In the genomic region with DNA sequence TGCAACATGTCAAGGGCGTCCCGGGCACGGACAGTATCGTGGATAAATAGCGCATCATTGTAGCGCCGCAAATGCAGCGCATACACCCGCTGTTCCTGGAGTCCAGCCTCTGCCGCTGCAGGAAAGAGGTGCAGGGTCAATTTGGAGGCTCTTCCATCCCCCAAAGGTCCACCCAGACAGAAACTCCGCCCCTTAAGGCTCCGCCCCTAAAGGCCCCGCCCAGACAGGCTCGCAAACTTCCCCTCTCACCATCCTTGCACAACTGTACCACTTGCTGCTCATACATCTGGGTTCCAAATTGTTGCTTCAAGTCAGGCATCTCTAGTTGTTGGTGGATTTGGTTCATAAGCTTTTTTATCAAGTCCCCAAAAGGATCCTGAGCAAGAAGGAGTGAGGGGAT, we compare ENCODE assay signal across 8 mouse cellular contexts. TPM values are rescaled to one million over a fixed set of nuclear protein-coding genes. Genes with fewer than 3 reads are reported as not detected.
DNase-seq lines count a peak whose midpoint lies in the region; ATAC-seq and TF ChIP-seq lines count a peak whose summit lies in the region.

No protein-coding gene starts in this region.

- H3K27ac ChIP-seq in hindbrain, embryonic 14.5 days: no peak overlapping the region
- no peak overlapping the region for H3K27ac ChIP-seq in liver, adult 2 months (replicated peaks; ENCODE audit: insufficient read depth, low read depth, low read length)
- H3K27ac ChIP-seq in midbrain, embryonic 16.5 days (ENCODE audit: low read length): no peak overlapping the region

- DNase-seq in urinary bladder, postnatal 25 days (ENCODE audit: low spot score): peak; percentile 50
- DNase-seq in urinary bladder, postnatal 10 days (ENCODE audit: low spot score): no peak
- peak; percentile 78 for DNase-seq in gastrocnemius, adult 18-20 months (ENCODE audit: low spot score)
- DNase-seq in hindbrain, embryonic 14.5 days (ENCODE audit: low spot score): no peak
- DNase-seq in liver, adult 2 months (ENCODE audit: extremely low read depth, low read depth, low spot score): peak; percentile 66
- DNase-seq in right cerebral cortex, postnatal 4 days: no peak
- DNase-seq in layer of hippocampus, postnatal 14 days (ENCODE audit: low spot score in 2 of 2): no peak

- peaks cover 20% of the 10 kb centered on the region for H3K36me3 ChIP-seq in hindbrain, embryonic 14.5 days (replicated peaks; ENCODE audit: control insufficient read depth, insufficient read depth)
- no peaks in the 10 kb centered on the region; the same call in 1 of the 2 replicates for H3K36me3 ChIP-seq in liver, adult 2 months (ENCODE audit: control insufficient read depth, insufficient read depth, low read length)
- peaks cover 15% of the 10 kb centered on the region for H3K36me3 ChIP-seq in midbrain, embryonic 16.5 days (ENCODE audit: control insufficient read depth, insufficient read depth, low read length)

- 0 out of 2 replicates have a peak overlapping the region, but pooled peaks have one; percentile 24 for H3K9ac ChIP-seq in hindbrain, embryonic 14.5 days
- no peak overlapping the region for H3K9ac ChIP-seq in liver, adult 2 months (ENCODE audit: low read depth, low read length)
- no peak overlapping the region for H3K9ac ChIP-seq in midbrain, embryonic 16.5 days (ENCODE audit: low read depth, low read length)

- 0 out of 2 replicates have a peak, but pooled peaks cover 7% of the 10 kb centered on the region for H3K27me3 ChIP-seq in hindbrain, embryonic 14.5 days (ENCODE audit: control insufficient read depth, insufficient read depth, low read length)
- no peaks in the 10 kb centered on the region for H3K27me3 ChIP-seq in liver, adult 2 months (ENCODE audit: control insufficient read depth, insufficient read depth, low read length)
- no peaks in the 10 kb centered on the region; the same call in 1 of the 2 replicates for H3K27me3 ChIP-seq in midbrain, embryonic 16.5 days (ENCODE audit: control insufficient read depth, insufficient read depth, low read depth, low read length)

- no peak for TF ChIP-seq POLR2A in liver, adult 2 months (IDR thresholded peaks at IDR 0.05; ENCODE audit: extremely low read depth, insufficient read depth, low read length)

- H3K4me2 ChIP-seq in hindbrain, embryonic 14.5 days (replicated peaks): peak overlapping the region; percentile 33
- peak overlapping the region; percentile 27; the same call in 1 of the 2 replicates for H3K4me2 ChIP-seq in midbrain, embryonic 16.5 days (ENCODE audit: low read length)

- 0 out of 2 replicates have a peak overlapping the region, but pooled peaks have one; percentile 7 for H3K4me3 ChIP-seq in hindbrain, embryonic 14.5 days (replicated peaks; ENCODE audit: low read length)
- H3K4me3 ChIP-seq in liver, adult 2 months (ENCODE audit: insufficient read depth, low read depth, low read length): no peak overlapping the region
- H3K4me3 ChIP-seq in midbrain, embryonic 16.5 days (ENCODE audit: low read depth, low read length): no peak overlapping the region

- ATAC-seq in hindbrain, embryonic 14.5 days (ENCODE audit: low FRiP score): no peak
- ATAC-seq in midbrain, embryonic 16.5 days: no peak

- H3K9me3 ChIP-seq in hindbrain, embryonic 14.5 days (ENCODE audit: control insufficient read depth, low read length): no peaks in the 10 kb centered on the region
- no peaks in the 10 kb centered on the region for H3K9me3 ChIP-seq in midbrain, embryonic 16.5 days (replicated peaks; ENCODE audit: control insufficient read depth, low read length, poor library complexity, severe bottlenecking)

- no peak for TF ChIP-seq CTCF in liver, adult 2 months (IDR thresholded peaks at IDR 0.05; ENCODE audit: low read depth, low read length)

- H3K79me2 ChIP-seq in liver, adult 2 months (ENCODE audit: control insufficient read depth, insufficient read depth, low read length): no peaks in the 10 kb centered on the region

- no peaks in the 10 kb centered on the region for H3K4me1 ChIP-seq in hindbrain, embryonic 14.5 days (replicated peaks; ENCODE audit: control insufficient read depth, insufficient read depth, low read length)
- peaks cover 16% of the 10 kb centered on the region for H3K4me1 ChIP-seq in liver, adult 2 months (ENCODE audit: control insufficient read depth, insufficient read depth, low read length)
- H3K4me1 ChIP-seq in midbrain, embryonic 16.5 days (ENCODE audit: control insufficient read depth, insufficient read depth, low read length): no peaks in the 10 kb centered on the region; the same call in 1 of the 2 replicates

- 2% methylated on average over 14 of the region's 14 CpGs for WGBS in hindbrain, embryonic 14.5 days
- WGBS in liver, adult 2 months: 13% methylated on average over 14 of the region's 14 CpGs
- WGBS in midbrain, embryonic 16.5 days: 6% methylated on average over 14 of the region's 14 CpGs

RNA-seq across cellular contexts. Expression of a gene that starts 2.8 kb away (rescaled TPM):
- under 1 TPM; 0.16 to 0.21 TPM for total RNA-seq in gastrocnemius, adult 18-20 months (2021)
- polyA plus RNA-seq in hindbrain, embryonic 14.5 days (2014; fragmentation: Nextera tagmentation; extraction: Ambion mirVana): 0.85 and 1.7 TPM in 2 replicates
- 8.1 and 11.9 TPM in 2 replicates for total RNA-seq in liver, adult 2 months (2014; rRNA removed)
- polyA plus RNA-seq in liver, adult 2 months (2012; rRNA removed): 9.2 and 16.3 TPM in 2 replicates
- 2.8 and 2.9 TPM in 2 replicates for polyA plus RNA-seq in midbrain, embryonic 16.5 days (2015; fragmentation: Nextera tagmentation; extraction: Ambion mirVana)
- total RNA-seq in layer of hippocampus, postnatal 14 days (2021): 1 to 10 TPM in 1 of 2 experiments, under 1 TPM in 1; 0.93 to 1.4 TPM

RNA-seq across cellular contexts. Expression of a gene that starts 9.0 kb away (rescaled TPM):
- under 1 TPM; 0.28 to 0.41 TPM for total RNA-seq in gastrocnemius, adult 18-20 months (2021)
- 0.20 and 0.31 TPM in 2 replicates for polyA plus RNA-seq in hindbrain, embryonic 14.5 days (2014; fragmentation: Nextera tagmentation; extraction: Ambion mirVana)
- not detected in 2 replicates for total RNA-seq in liver, adult 2 months (2014; rRNA removed)
- polyA plus RNA-seq in liver, adult 2 months (2012; rRNA removed): not detected in 2 replicates
- 0.41 and 0.92 TPM in 2 replicates for polyA plus RNA-seq in midbrain, embryonic 16.5 days (2015; fragmentation: Nextera tagmentation; extraction: Ambion mirVana)
- 1 to 10 TPM in 1 of 2 experiments, under 1 TPM in 1; 0.17 to 1.2 TPM for total RNA-seq in layer of hippocampus, postnatal 14 days (2021)

RNA-seq across cellular contexts. Expression of a gene that starts 11.0 kb away (rescaled TPM):
- 10 to 100 TPM; 10.1 to 11.1 TPM for total RNA-seq in gastrocnemius, adult 18-20 months (2021)
- 57.8 and 64.1 TPM in 2 replicates for polyA plus RNA-seq in hindbrain, embryonic 14.5 days (2014; fragmentation: Nextera tagmentation; extraction: Ambion mirVana)
- total RNA-seq in liver, adult 2 months (2014; rRNA removed): 3.3 and 4.9 TPM in 2 replicates
- polyA plus RNA-seq in liver, adult 2 months (2012; rRNA removed): 16.1 and 18.9 TPM in 2 replicates
- 64.9 and 65.9 TPM in 2 replicates for polyA plus RNA-seq in midbrain, embryonic 16.5 days (2015; fragmentation: Nextera tagmentation; extraction: Ambion mirVana)
- total RNA-seq in layer of hippocampus, postnatal 14 days (2021): 10 to 100 TPM; 54.5 to 59.7 TPM

RNA-seq across cellular contexts. Expression of a gene that starts 12.3 kb away (rescaled TPM):
- not detected for total RNA-seq in gastrocnemius, adult 18-20 months (2021)
- polyA plus RNA-seq in hindbrain, embryonic 14.5 days (2014; fragmentation: Nextera tagmentation; extraction: Ambion mirVana): not detected in 2 replicates
- total RNA-seq in liver, adult 2 months (2014; rRNA removed): not detected in 2 replicates
- not detected in 2 replicates for polyA plus RNA-seq in liver, adult 2 months (2012; rRNA removed)
- polyA plus RNA-seq in midbrain, embryonic 16.5 days (2015; fragmentation: Nextera tagmentation; extraction: Ambion mirVana): 0.34 TPM in 1 of 2 replicates, not detected in the other
- not detected for total RNA-seq in layer of hippocampus, postnatal 14 days (2021)

RNA-seq across cellular contexts. Expression of a gene that starts 36.7 kb away (rescaled TPM):
- 10 to 100 TPM; 40.3 to 42.7 TPM for total RNA-seq in gastrocnemius, adult 18-20 months (2021)
- polyA plus RNA-seq in hindbrain, embryonic 14.5 days (2014; fragmentation: Nextera tagmentation; extraction: Ambion mirVana): 80.5 and 105 TPM in 2 replicates
- 70.8 and 71.3 TPM in 2 replicates for total RNA-seq in liver, adult 2 months (2014; rRNA removed)
- 140 and 149 TPM in 2 replicates for polyA plus RNA-seq in liver, adult 2 months (2012; rRNA removed)
- polyA plus RNA-seq in midbrain, embryonic 16.5 days (2015; fragmentation: Nextera tagmentation; extraction: Ambion mirVana): 41.1 and 43.3 TPM in 2 replicates
- 100 to 1,000 TPM; 145 to 150 TPM for total RNA-seq in layer of hippocampus, postnatal 14 days (2021)

Comparison
In these comparisons a context has a peak if more than half of its experiments do, and no peak if none do; other contexts are left out.
1. DNase-seq: peak in urinary bladder, postnatal 25 days (single experiment), gastrocnemius, adult 18-20 months (single experiment) and liver, adult 2 months (single experiment); none in urinary bladder, postnatal 10 days (single experiment), hindbrain, embryonic 14.5 days (single experiment), right cerebral cortex, postnatal 4 days (single experiment) and layer of hippocampus, postnatal 14 days (0 of 2).